Mouse (Mus musculus) lung, embryonic 14.5 days (tissue): ENCODE measurements around the gene Sgsm3. TPM values are rescaled to one million over a fixed set of nuclear protein-coding genes. Genes with fewer than 3 reads are reported as not detected.

Experiments used
- ATAC-seq: fragments of 200-750 bp; cut with Nextera tagmentation; 2 replicates; pipeline ENCODE4 v1.8.0; 2017; ENCODE audit warnings: mild to moderate bottlenecking, moderate TSS enrichment, moderate library complexity; ENCODE audit not compliant: insufficient read depth
- DNase-seq: peaks from one replicate; pipeline ENCODE4 v3.0.0-alpha.2; 2015
- H3K27ac ChIP-seq: fragments of 300-500 bp; sonication (generic); 2 replicates; pipeline ENCODE4 v1.5.1; 2014; ENCODE audit warnings: low read depth, mild to moderate bottlenecking, moderate library complexity
- H3K27me3 ChIP-seq: fragments of 300-500 bp; sonication (generic); 2 replicates; pipeline ENCODE4 v1.6.1; 2014; ENCODE audit warnings: low read length, control low read depth; ENCODE audit not compliant: insufficient read depth
- H3K36me3 ChIP-seq: fragments of 300-500 bp; sonication (generic); 2 replicates; pipeline ENCODE4 v1.6.1; 2014; ENCODE audit warnings: control low read depth; ENCODE audit not compliant: insufficient read depth
- H3K4me1 ChIP-seq: fragments of 300-500 bp; sonication (generic); 2 replicates; pipeline ENCODE4 v1.6.1; 2014; ENCODE audit warnings: antibody characterized with exemption, control low read depth; ENCODE audit not compliant: insufficient read depth
- H3K4me2 ChIP-seq: fragments of 300-500 bp; sonication (generic); 2 replicates; pipeline ENCODE4 v1.6.1; 2014; ENCODE audit warnings: mild to moderate bottlenecking
- H3K4me3 ChIP-seq: fragments of 300-500 bp; sonication (generic); 2 replicates; pipeline ENCODE4 v1.5.1; 2014; ENCODE audit warnings: low read depth, low read length
- H3K9ac ChIP-seq: fragments of 300-500 bp; sonication (generic); 2 replicates; pipeline ENCODE4 v1.6.1; 2014
- H3K9me3 ChIP-seq: fragments of 300-500 bp; sonication (generic); 2 replicates; pipeline ENCODE4 v1.6.1; 2016; ENCODE audit warnings: low read depth, low read length, control low read depth
- CTCF ChIP-seq: IDR thresholded peaks from 2 replicates; pipeline ENCODE4 v1.5.1; 2016; ENCODE audit warnings: antibody characterized with exemption, low read depth
- WGBS: fragments of 180-500 bp; shearing (Covaris S2); extraction: QIAGEN DNeasy Blood & Tissue Kit; methylation state at CpG from one replicate; pipeline ENCODE4 v1.1.7; 2014; 5-methylcytosine and 5-hydroxymethylcytosine counted together
- microRNA-seq: library from miRNA; unstranded; fragments of <30 nt; microRNA quantifications from one replicate; pipeline ENCODE4, GENCODE M21; 2016; ENCODE audit warnings: borderline number of aligned reads
- polyA plus RNA-seq: library from polyadenylated mRNA; unstranded; fragments of >200 nt; fragmentation: Nextera tagmentation; extraction: Ambion mirVana; gene quantifications from 2 replicates; pipeline ENCODE4 v1.2.1, GENCODE M21; 2014

Gene Sgsm3
- polyA plus RNA-seq, 1 experiment from 2014 or later, result 40.0 TPM

GRCm38 (mm10) chr15:81047497-81047896 is 69.9 kb downstream of the Sgsm3 start:
- Histone ChIP-seq H3K4me1 (no peaks in the 10 kb centered on the region), H3K9me3 (no peaks in the 10 kb centered on the region), H3K36me3 (peaks cover 6% of the 10 kb centered on the region), H3K4me3 (no peak overlapping the region), H3K4me2 (no peak overlapping the region), H3K27ac (no peak overlapping the region), H3K27me3 (no peaks in the 10 kb centered on the region), H3K9ac (no peak overlapping the region)
- no peak for ATAC-seq
- no peak for TF ChIP-seq CTCF
- WGBS, result 34% methylated on average over 10 of the region's 10 CpGs
- DNase-seq, result no peak

DNA sequence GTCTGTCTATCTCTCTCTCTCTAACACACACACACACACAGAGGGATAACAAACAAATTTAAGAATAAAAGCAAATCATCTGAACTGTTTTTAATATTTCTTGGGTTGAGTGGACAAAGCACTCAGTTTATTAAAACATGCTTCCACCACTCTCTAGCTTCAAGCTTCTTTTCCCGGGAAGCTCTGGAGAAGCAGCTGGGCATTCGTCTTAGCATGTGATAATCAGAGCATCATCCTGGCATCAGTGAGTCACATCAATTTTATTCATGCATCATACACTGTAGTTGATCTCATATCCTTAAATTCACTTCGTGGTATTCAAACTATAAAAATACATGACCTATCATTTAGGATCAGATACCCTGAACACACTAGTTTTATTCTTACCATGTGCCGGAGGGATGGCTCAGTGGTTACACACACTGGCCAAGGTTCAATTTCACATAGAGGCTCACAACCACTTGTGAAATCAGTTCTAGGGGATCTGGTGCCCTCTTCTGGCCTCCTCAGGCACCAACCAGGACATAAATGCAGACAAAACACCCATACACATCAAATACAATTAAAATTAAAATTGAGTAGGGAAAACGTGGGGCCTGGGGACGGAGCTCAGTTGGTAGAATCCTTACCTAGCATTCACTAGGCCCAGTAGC is 72.0 kb downstream of the Sgsm3 start:
- Histone ChIP-seq H3K36me3 (peaks cover 2% of the 10 kb centered on the region; the same call in 1 of the 2 replicates), H3K27me3 (no peaks in the 10 kb centered on the region), H3K4me1 (no peaks in the 10 kb centered on the region), H3K9ac (no peak overlapping the region), H3K4me3 (no peak overlapping the region), H3K4me2 (no peak overlapping the region), H3K27ac (no peak overlapping the region), H3K9me3 (no peaks in the 10 kb centered on the region)
- peak; percentile 71 for DNase-seq
- TF ChIP-seq CTCF, result peak; percentile 69
- 69% methylated on average over 6 of the region's 6 CpGs for WGBS
- ATAC-seq, result no peak

DNA sequence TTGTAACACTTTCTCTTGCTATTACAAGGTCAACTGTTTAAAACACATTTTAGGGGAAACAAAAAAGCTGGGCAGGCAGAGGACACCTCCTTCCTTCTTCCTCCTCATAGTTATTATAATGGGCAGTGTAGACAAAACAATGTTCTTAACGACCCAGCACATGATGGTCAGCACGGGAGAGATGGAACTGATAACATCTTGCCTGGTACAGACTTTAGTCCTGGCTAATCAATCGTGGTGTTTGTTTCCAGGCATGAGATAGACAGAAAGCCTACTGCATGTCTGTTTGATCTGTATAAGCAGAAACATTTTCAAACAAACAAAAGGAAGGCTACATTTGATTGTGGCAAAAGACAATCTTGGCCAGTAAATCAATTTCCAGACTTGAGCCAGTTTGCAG is 72.9 kb downstream of the Sgsm3 start:
- Histone ChIP-seq H3K9me3 (no peaks in the 10 kb centered on the region), H3K4me1 (no peaks in the 10 kb centered on the region), H3K27me3 (no peaks in the 10 kb centered on the region), H3K27ac (no peak overlapping the region), H3K36me3 (no peaks in the 10 kb centered on the region), H3K4me2 (no peak overlapping the region), H3K4me3 (no peak overlapping the region), H3K9ac (no peak overlapping the region)
- no peak for DNase-seq
- ATAC-seq, result no peak
- 8% methylated on average over 3 of the region's 3 CpGs for WGBS
- no peak for TF ChIP-seq CTCF

DNA sequence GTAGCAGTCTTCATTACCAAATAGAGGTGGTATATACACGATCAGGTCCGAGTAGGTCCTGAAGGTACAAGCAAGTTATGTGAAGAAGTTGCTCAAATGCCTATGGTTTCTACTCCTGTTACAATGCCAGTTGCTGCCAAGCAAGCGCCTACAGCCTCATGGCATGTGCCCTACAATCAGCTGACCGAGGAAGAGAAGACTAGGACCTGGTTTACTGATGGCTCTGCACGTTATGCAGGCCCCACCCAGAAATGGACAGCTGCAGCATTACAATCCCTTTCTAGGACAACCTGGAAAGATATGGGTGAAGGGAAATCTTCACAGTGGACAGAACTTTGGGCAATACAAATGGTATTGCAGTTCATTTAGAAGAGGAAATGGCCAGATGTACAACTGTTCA is 74.9 kb downstream of the Sgsm3 start:
- 88% methylated on average over 5 of the region's 5 CpGs for WGBS
- no peaks in the 10 kb centered on the region for H3K4me1 ChIP-seq
- ATAC-seq (no peak), DNase-seq (no peak)
- no peak overlapping the region for H3K27ac ChIP-seq
- TF ChIP-seq CTCF, result no peak
- no peaks in the 10 kb centered on the region for H3K36me3 ChIP-seq
- no peaks in the 10 kb centered on the region for H3K9me3 ChIP-seq
- no peaks in the 10 kb centered on the region for H3K27me3 ChIP-seq
- no peak overlapping the region for H3K9ac ChIP-seq
- H3K4me3 ChIP-seq, result no peak overlapping the region
- H3K4me2 ChIP-seq, result no peak overlapping the region

DNA sequence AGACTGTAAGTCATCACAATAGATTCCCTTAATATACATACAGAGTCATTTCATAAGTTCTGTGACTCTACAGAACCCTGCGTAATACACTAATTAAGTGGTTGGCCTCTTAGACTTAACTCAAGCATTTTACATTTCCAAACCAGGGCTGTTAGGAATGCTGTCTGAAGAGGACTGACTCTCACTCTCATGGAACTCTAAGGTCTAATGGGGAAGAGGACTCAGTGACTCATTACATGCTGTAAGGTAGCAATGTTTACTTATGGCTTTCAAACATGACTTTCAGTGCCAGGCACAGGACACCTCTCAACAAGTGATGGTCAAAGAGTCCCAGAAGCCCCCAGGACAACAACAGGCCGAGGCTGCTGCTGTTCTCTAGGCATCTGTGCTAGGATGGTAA is 77.9 kb downstream of the Sgsm3 start:
- ATAC-seq, result no peak
- no peak overlapping the region for H3K4me3 ChIP-seq
- H3K36me3 ChIP-seq, result no peaks in the 10 kb centered on the region
- DNase-seq, result no peak
- no peaks in the 10 kb centered on the region for H3K4me1 ChIP-seq
- no peaks in the 10 kb centered on the region for H3K27me3 ChIP-seq
- 77% methylated on average over 2 of the region's 2 CpGs for WGBS
- H3K4me2 ChIP-seq, result no peak overlapping the region
- H3K9ac ChIP-seq, result no peak overlapping the region
- no peaks in the 10 kb centered on the region for H3K9me3 ChIP-seq
- H3K27ac ChIP-seq, result no peak overlapping the region
- TF ChIP-seq CTCF, result no peak

- ATAC-seq (no peak), DNase-seq (no peak)
- 90% methylated on average over 5 of the region's 5 CpGs for WGBS
- no peak overlapping the region for H3K9ac ChIP-seq
- H3K4me3 ChIP-seq, result no peak overlapping the region
- H3K9me3 ChIP-seq, result no peaks in the 10 kb centered on the region
- TF ChIP-seq CTCF, result no peak
- H3K36me3 ChIP-seq, result no peaks in the 10 kb centered on the region
- no peaks in the 10 kb centered on the region for H3K27me3 ChIP-seq
- no peak overlapping the region for H3K4me2 ChIP-seq
- H3K27ac ChIP-seq, result no peak overlapping the region
- peaks cover 9% of the 10 kb centered on the region for H3K4me1 ChIP-seq
Observed at GRCm38 (mm10) chr15:81057736-81058135, 80.2 kb downstream of the Sgsm3 start.

DNA sequence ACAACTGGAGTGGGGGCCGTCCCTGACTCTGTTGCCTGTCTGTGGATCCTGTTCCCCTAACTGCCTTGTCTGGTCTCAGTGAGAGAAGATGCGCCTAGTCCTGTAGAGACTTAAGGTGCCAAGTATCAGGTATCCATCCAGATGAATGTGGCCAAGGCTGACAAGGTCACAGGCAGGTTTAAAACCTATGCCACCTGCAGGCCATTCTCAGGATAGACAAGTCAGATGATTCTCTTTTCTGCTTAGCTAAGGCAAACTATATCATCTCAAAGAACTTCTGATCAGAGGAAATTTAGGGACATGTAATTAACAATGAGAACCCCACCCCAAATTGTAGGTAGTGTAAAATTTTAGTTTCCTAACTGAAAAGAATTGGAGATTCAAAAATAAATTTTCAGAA is 83.4 kb downstream of the Sgsm3 start:
- H3K27ac ChIP-seq, result no peak overlapping the region
- H3K9me3 ChIP-seq, result no peaks in the 10 kb centered on the region
- H3K36me3 ChIP-seq, result no peaks in the 10 kb centered on the region
- H3K4me3 ChIP-seq, result no peak overlapping the region
- DNase-seq (no peak), ATAC-seq (no peak)
- no peak; the same call in 1 of the 2 replicates for TF ChIP-seq CTCF
- WGBS, result 82% methylated on average over 2 of the region's 2 CpGs
- peaks cover 12% of the 10 kb centered on the region for H3K4me1 ChIP-seq
- H3K9ac ChIP-seq, result no peak overlapping the region
- no peaks in the 10 kb centered on the region for H3K27me3 ChIP-seq
- no peak overlapping the region for H3K4me2 ChIP-seq

Small RNA genes within 50 kb of the gene (microRNA-seq; reads per million reads assigned to microRNA genes)
- gene Mir5113, result 11.6 reads per million, percentile 25 among the genes with 10 or more reads in this experiment

Other genes with a start within 250 kb of the Sgsm3 start
- 164 and 168 TPM in 2 replicates for gene Adsl, start 29.3 kb upstream of the Sgsm3 start, polyA plus RNA-seq
- gene Mrtfa, start 213.0 kb downstream of the Sgsm3 start, polyA plus RNA-seq, result 26.3 and 28.9 TPM in 2 replicates